26 mouse cellular contexts compared by ENCODE assay signal in genomic region chr9:104171651-104172050, GRCm38 (mm10). TPM values are rescaled to one million over a fixed set of nuclear protein-coding genes. Genes with fewer than 3 reads are reported as not detected.
"Had no signal": no experiment of that assay in that cellular context is flagged by ENCODE, and none has a peak within 500 bp of the region (broad histone marks: within the 10 kb centered on the region; RNA-seq: fewer than 3 reads in every experiment).

No protein-coding gene starts in this region.

- H3K27ac ChIP-seq: gastrocnemius, adult 2 months; heart, embryonic 10.5 days; hindbrain, embryonic 10.5 days; hindbrain, embryonic 12.5 days; hindbrain, embryonic 14.5 days; intestine, embryonic 15.5 days; kidney, embryonic 15.5 days; layer of hippocampus, adult 2 months; left cerebral cortex, adult 2 months; limb, embryonic 10.5 days; limb, embryonic 12.5 days; liver, embryonic 13.5 days; liver, embryonic 15.5 days had no signal

- H3K9ac ChIP-seq: heart, embryonic 12.5 days; hindbrain, embryonic 12.5 days; hindbrain, embryonic 14.5 days; intestine, embryonic 15.5 days; kidney, embryonic 15.5 days; limb, embryonic 12.5 days; liver, embryonic 13.5 days; liver, embryonic 15.5 days had no signal

- H3K4me2 ChIP-seq: heart, embryonic 12.5 days; hindbrain, embryonic 12.5 days; hindbrain, embryonic 14.5 days; intestine, embryonic 15.5 days; kidney, embryonic 15.5 days; limb, embryonic 12.5 days; liver, embryonic 13.5 days; liver, embryonic 15.5 days had no signal

- H3K4me3 ChIP-seq: gastrocnemius, adult 2 months; heart, embryonic 10.5 days; heart, embryonic 12.5 days; hindbrain, embryonic 10.5 days; hindbrain, embryonic 12.5 days; intestine, embryonic 15.5 days; kidney, embryonic 15.5 days; layer of hippocampus, adult 2 months; left cerebral cortex, adult 2 months; limb, embryonic 10.5 days; limb, embryonic 12.5 days; liver, embryonic 13.5 days; liver, embryonic 15.5 days had no signal

- H3K27me3 ChIP-seq: heart, embryonic 12.5 days; hindbrain, embryonic 12.5 days; intestine, embryonic 15.5 days; kidney, embryonic 15.5 days; limb, embryonic 12.5 days; liver, embryonic 13.5 days; liver, embryonic 15.5 days had no signal

- H3K4me1 ChIP-seq: heart, embryonic 10.5 days; heart, embryonic 12.5 days; hindbrain, embryonic 10.5 days; hindbrain, embryonic 12.5 days; intestine, embryonic 15.5 days; kidney, embryonic 15.5 days; limb, embryonic 10.5 days; limb, embryonic 12.5 days; liver, embryonic 13.5 days; liver, embryonic 15.5 days had no signal

- DNase-seq: gastrocnemius, adult 2 months; gastrocnemius, postnatal 10 days; gastrocnemius, postnatal 25 days; heart, adult 18-20 months; heart, postnatal 10 days; heart, postnatal 4 days; kidney, postnatal 4 days; liver, embryonic 13.5 days; lung, adult 2 months had no signal

- H3K9me3 ChIP-seq: heart, embryonic 10.5 days; heart, embryonic 12.5 days; hindbrain, embryonic 10.5 days; hindbrain, embryonic 12.5 days; intestine, embryonic 15.5 days; kidney, embryonic 15.5 days; limb, embryonic 10.5 days; limb, embryonic 12.5 days; liver, embryonic 13.5 days; liver, embryonic 15.5 days had no signal

- ATAC-seq: forebrain, embryonic 16.5 days; hindbrain, embryonic 16.5 days; inflammation-experienced regulatory T-cells, adult 6 months; intestine, embryonic 15.5 days; intestine, postnatal 0 days had no signal

RNA-seq across cellular contexts. Expression of gene Ackr4, which starts 44.9 kb away (rescaled TPM):
- total RNA-seq: granulocyte monocyte progenitor cell, adult 5-6 weeks had no signal
